Mouse (Mus musculus): ENCODE measurements around the gene Bach2. TPM values are rescaled to one million over a fixed set of nuclear protein-coding genes. Genes with fewer than 3 reads are reported as not detected.

Gene Bach2
- polyA plus RNA-seq, 1 experiment from 2014 or later = 37.3 TPM

- no peaks in the 10 kb centered on the region for H3K9me3 ChIP-seq
- H3K4me3 ChIP-seq = no peak overlapping the region
- no peak overlapping the region for H3K27ac ChIP-seq
- no peaks in the 10 kb centered on the region for H3K27me3 ChIP-seq (replicated peaks)
- no peak overlapping the region for H3K4me2 ChIP-seq (replicated peaks)
- no peak overlapping the region for H3K9ac ChIP-seq
- ATAC-seq (ENCODE audit: low FRiP score, low read depth) = no peak
- WGBS = 93% methylated on average over 7 of the region's 7 CpGs
- peaks cover 1% of the 10 kb centered on the region; the same call in 1 of the 2 replicates for H3K4me1 ChIP-seq
- no peaks in the 10 kb centered on the region for H3K36me3 ChIP-seq
Observed at GRCm38 (mm10) chr4:32258596-32258995, 20.0 kb downstream of the Bach2 start.

DNA sequence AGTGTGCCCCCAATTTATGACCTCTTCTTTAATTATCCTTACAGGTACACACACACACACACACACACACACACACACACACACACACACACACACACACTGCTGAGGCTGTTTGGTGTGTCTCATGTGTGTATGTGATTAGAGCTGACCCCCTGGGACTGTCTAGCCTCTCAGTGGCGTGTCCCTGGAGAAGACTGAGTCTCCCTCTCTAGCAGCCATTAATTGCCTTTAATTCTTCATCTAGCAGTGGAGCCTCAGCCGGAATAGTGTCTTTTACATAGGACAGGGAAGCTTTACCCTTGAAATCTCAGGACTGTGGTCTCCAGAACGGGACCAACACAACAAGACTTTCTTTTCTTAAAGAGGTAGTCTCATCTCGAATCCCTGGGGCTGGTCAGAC lies 22.3 kb downstream of the Bach2 start:
- ATAC-seq (ENCODE audit: low FRiP score, low read depth) = no peak
- peaks cover 19% of the 10 kb centered on the region; the same call in 1 of the 2 replicates for H3K4me1 ChIP-seq
- H3K4me3 ChIP-seq = no peak overlapping the region
- H3K36me3 ChIP-seq = no peaks in the 10 kb centered on the region
- H3K9me3 ChIP-seq = no peaks in the 10 kb centered on the region
- no peaks in the 10 kb centered on the region for H3K27me3 ChIP-seq (replicated peaks)
- H3K9ac ChIP-seq = no peak overlapping the region
- no peak overlapping the region for H3K27ac ChIP-seq
- H3K4me2 ChIP-seq (replicated peaks) = no peak overlapping the region
- whole genome bisulfite sequencing = 70% methylated on average over 4 of the region's 4 CpGs

- H3K36me3 ChIP-seq = no peaks in the 10 kb centered on the region; the same call in 1 of the 2 replicates
- H3K4me3 ChIP-seq = no peak overlapping the region
- no peak for ATAC-seq (ENCODE audit: low FRiP score, low read depth)
- peaks cover 19% of the 10 kb centered on the region; the same call in 1 of the 2 replicates for H3K4me1 ChIP-seq
- H3K9ac ChIP-seq = no peak overlapping the region
- no peak overlapping the region for H3K4me2 ChIP-seq (replicated peaks)
- no peaks in the 10 kb centered on the region for H3K27me3 ChIP-seq (replicated peaks)
- no peaks in the 10 kb centered on the region for H3K9me3 ChIP-seq
- no peak overlapping the region for H3K27ac ChIP-seq
- WGBS = 89% methylated on average over 20 of the region's 20 CpGs
Observed at GRCm38 (mm10) chr4:32262825-32263684, 24.5 kb downstream of the Bach2 start.

DNA sequence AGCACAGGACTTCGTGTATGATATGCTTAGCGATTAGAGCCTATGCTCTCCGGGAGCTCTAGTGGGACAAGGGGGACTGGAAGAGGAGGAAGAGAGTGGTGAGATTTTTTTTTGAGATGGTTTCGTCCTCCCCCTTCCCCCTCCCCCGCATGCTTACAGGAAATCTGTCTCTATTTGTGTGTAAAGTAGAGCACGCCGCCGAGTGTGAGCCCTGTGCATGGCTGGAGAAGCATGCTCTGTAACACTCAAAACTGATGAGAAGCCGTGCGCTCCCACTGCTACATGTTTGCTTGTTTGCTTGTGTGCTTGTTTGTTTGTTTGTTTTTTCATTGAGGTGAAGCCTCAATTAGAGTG lies 25.1 kb downstream of the Bach2 start:
- H3K4me1 ChIP-seq = peaks cover 19% of the 10 kb centered on the region; the same call in 1 of the 2 replicates
- H3K27ac ChIP-seq = no peak overlapping the region
- H3K9me3 ChIP-seq = no peaks in the 10 kb centered on the region
- ATAC-seq (ENCODE audit: low FRiP score, low read depth) = no peak
- no peaks in the 10 kb centered on the region for H3K27me3 ChIP-seq (replicated peaks)
- no peak overlapping the region for H3K9ac ChIP-seq
- H3K4me2 ChIP-seq (replicated peaks) = no peak overlapping the region
- no peaks in the 10 kb centered on the region; the same call in 1 of the 2 replicates for H3K36me3 ChIP-seq
- H3K4me3 ChIP-seq = no peak overlapping the region
- 78% methylated on average over 10 of the region's 10 CpGs for WGBS

DNA sequence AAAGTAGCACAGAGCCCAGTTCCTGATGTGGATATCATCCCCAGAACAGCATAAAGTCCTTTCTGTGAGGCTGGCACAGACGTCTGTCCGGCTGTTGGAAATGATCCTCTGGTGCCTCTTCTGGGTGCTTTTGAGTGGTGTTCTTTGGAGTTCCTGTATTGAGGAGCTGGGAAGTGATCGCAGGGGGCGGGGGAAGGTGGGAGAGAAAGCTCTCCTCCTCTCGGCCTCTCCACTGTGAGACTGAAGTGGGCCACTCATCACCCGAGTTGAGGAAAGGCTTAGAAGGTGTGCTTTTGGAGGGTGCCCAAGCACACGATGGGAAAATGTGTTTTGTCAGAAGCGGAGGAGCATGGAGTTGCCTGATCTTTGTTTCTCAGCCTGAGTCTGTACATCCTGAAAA lies 26.3 kb downstream of the Bach2 start:
- Histone ChIP-seq H3K27me3 (replicated peaks) (no peaks in the 10 kb centered on the region), H3K36me3 (peaks cover under 1% of the 10 kb centered on the region), H3K4me3 (no peak overlapping the region), H3K9ac (no peak overlapping the region), H3K9me3 (no peaks in the 10 kb centered on the region), H3K27ac (no peak overlapping the region), H3K4me2 (replicated peaks) (no peak overlapping the region), H3K4me1 (peaks cover 19% of the 10 kb centered on the region; the same call in 1 of the 2 replicates)
- no peak for ATAC-seq (ENCODE audit: low FRiP score, low read depth)
- 70% methylated on average over 8 of the region's 8 CpGs for WGBS

- Histone ChIP-seq H3K9me3 (no peaks in the 10 kb centered on the region), H3K27me3 (replicated peaks) (no peaks in the 10 kb centered on the region), H3K4me1 (peaks cover 19% of the 10 kb centered on the region; the same call in 1 of the 2 replicates), H3K4me3 (no peak overlapping the region), H3K27ac (no peak overlapping the region), H3K4me2 (replicated peaks) (no peak overlapping the region), H3K36me3 (peaks cover 6% of the 10 kb centered on the region), H3K9ac (no peak overlapping the region)
- WGBS = 79% methylated on average over 6 of the region's 6 CpGs
- ATAC-seq (ENCODE audit: low FRiP score, low read depth) = no peak
Observed at GRCm38 (mm10) chr4:32266731-32267130, 28.1 kb downstream of the Bach2 start.

DNA sequence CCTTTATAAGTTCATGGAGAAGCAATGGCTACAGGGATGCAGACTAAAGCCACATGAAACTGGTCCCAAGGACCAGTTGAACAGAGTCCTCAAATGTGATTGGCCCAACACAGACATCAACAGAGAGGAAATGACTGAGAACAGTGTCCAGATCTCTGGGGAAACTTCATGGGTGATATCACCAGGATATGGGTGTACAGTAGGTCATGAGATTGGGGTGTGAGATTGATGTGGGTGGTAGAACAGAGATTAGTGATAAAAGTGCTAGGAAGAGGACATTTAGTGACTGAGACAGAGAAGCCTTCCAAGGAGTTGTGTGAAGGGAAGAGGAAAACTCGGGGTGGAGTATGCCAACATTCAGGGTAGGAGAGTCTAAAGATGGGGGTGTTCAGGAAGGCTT lies 29.4 kb downstream of the Bach2 start:
- Histone ChIP-seq H3K9ac (no peak overlapping the region), H3K4me1 (peaks cover 19% of the 10 kb centered on the region; the same call in 1 of the 2 replicates), H3K4me3 (no peak overlapping the region), H3K27ac (no peak overlapping the region), H3K27me3 (replicated peaks) (no peaks in the 10 kb centered on the region), H3K4me2 (replicated peaks) (no peak overlapping the region), H3K36me3 (peaks cover 6% of the 10 kb centered on the region), H3K9me3 (no peaks in the 10 kb centered on the region)
- WGBS = 91% methylated on average over 1 of the region's 1 CpGs
- no peak for ATAC-seq (ENCODE audit: low FRiP score, low read depth)

DNA sequence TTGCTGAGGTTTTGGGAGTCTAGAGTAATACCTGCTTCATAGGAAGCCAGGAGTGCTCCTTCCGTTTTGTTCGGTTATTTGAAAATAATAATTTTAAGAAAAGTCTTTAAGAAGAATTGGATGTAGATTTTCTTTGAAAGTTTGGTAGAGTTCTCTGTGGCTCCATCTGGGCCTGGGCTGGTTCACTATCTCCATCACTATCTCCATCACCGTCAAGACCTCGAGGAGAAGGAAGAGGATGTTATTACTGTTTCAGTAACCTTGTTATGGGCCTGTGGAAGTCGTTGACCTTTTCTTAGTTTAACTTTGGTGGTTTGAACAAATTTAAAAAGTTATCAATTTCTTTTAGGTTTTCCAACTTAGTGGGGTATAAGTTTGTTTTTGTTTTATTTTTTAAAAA lies 33.8 kb downstream of the Bach2 start:
- WGBS = 86% methylated on average over 5 of the region's 5 CpGs
- Histone ChIP-seq H3K27ac (no peak overlapping the region), H3K4me1 (no peaks in the 10 kb centered on the region), H3K36me3 (peaks cover 6% of the 10 kb centered on the region; the same call in 1 of the 2 replicates), H3K27me3 (replicated peaks) (no peaks in the 10 kb centered on the region), H3K9ac (no peak overlapping the region), H3K9me3 (no peaks in the 10 kb centered on the region), H3K4me3 (no peak overlapping the region), H3K4me2 (replicated peaks) (no peak overlapping the region)
- no peak for ATAC-seq (ENCODE audit: low FRiP score, low read depth)

DNA sequence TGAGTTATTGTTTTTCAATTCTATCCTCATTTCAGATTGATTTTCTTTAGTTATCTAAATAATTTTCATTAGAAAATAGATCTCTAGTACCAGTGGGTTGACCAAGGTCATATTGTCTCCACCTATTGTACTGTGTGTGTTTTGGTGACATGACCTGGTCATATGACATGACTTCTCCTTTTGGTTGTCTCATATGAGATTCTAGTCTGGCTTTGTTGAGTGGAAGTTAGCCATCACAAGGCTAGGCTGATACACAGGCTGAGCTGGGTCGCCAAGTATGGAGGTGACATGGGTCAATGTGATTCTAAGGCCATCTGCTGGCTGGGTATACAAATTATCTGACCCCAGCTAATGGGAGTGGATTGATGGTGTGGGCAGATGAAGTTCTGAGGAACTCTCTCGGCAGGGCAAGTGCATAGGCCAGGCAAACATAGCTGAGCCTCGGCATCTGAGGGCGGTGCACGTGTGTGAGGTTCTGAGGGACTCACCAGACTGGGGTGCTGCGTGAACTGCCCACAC lies 36.2 kb downstream of the Bach2 start:
- WGBS = 85% methylated on average over 6 of the region's 6 CpGs
- Histone ChIP-seq H3K27me3 (replicated peaks) (no peaks in the 10 kb centered on the region), H3K36me3 (peaks cover 6% of the 10 kb centered on the region; the same call in 1 of the 2 replicates), H3K4me1 (no peaks in the 10 kb centered on the region; the same call in 1 of the 2 replicates), H3K27ac (no peak overlapping the region), H3K9ac (no peak overlapping the region), H3K9me3 (no peaks in the 10 kb centered on the region), H3K4me2 (replicated peaks) (no peak overlapping the region), H3K4me3 (no peak overlapping the region)
- ATAC-seq (ENCODE audit: low FRiP score, low read depth) = no peak

GRCm38 (mm10) chr4:32279842-32280241 lies 41.2 kb downstream of the Bach2 start:
- no peaks in the 10 kb centered on the region for H3K9me3 ChIP-seq
- WGBS = 82% methylated on average over 1 of the region's 1 CpGs
- no peak overlapping the region for H3K4me2 ChIP-seq (replicated peaks)
- no peaks in the 10 kb centered on the region for H3K27me3 ChIP-seq (replicated peaks)
- no peaks in the 10 kb centered on the region; the same call in 1 of the 2 replicates for H3K4me1 ChIP-seq
- H3K36me3 ChIP-seq = no peaks in the 10 kb centered on the region
- no peak for ATAC-seq (ENCODE audit: low FRiP score, low read depth)
- no peak overlapping the region for H3K27ac ChIP-seq
- H3K4me3 ChIP-seq = no peak overlapping the region
- no peak overlapping the region for H3K9ac ChIP-seq

DNA sequence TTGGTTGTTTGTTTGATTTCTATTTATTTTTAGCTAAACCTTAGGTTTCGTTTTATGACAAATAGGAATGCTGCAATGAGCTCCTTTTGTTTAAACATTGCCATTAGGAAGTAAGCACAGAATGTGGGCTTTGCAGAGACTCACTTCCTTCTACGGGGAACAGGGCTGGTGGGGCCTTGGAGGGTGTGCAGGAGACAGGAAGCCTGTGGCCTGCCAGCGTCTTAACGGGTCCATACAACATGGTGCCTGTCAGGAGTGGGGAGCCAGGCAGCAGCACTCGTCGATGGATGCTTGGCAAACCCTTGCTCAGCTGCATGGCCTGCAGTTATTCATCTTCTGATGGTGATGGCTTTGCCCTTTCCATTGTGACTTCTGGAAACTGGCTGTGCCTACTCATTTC lies 41.8 kb downstream of the Bach2 start:
- H3K4me1 ChIP-seq = no peaks in the 10 kb centered on the region; the same call in 1 of the 2 replicates
- WGBS = 69% methylated on average over 6 of the region's 6 CpGs
- no peak for ATAC-seq (ENCODE audit: low FRiP score, low read depth)
- no peak overlapping the region for H3K4me3 ChIP-seq
- H3K27me3 ChIP-seq (replicated peaks) = no peaks in the 10 kb centered on the region
- H3K27ac ChIP-seq = no peak overlapping the region
- H3K9ac ChIP-seq = no peak overlapping the region
- no peak overlapping the region for H3K4me2 ChIP-seq (replicated peaks)
- H3K36me3 ChIP-seq = no peaks in the 10 kb centered on the region
- H3K9me3 ChIP-seq = no peaks in the 10 kb centered on the region

DNA sequence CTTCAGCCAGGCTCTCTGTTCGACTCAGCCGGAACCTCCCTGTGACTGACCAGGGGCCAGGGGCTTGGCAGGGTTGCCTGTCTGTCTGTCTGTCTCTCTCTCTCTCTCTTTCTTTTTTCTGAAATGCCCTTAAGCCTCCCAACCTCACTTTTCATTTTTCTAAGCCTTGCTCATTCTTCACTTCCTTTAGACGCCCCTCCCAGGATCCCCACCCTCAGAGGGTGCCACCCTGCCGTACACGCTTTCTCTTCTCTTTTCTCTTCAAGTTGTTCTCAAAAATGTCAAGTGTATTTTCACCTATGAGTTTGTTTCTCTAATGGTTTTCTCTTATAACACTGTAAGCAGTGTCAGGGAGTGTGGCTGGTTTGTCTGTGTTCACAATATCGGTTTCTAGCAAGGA lies 42.7 kb downstream of the Bach2 start:
- no peaks in the 10 kb centered on the region for H3K27me3 ChIP-seq (replicated peaks)
- no peaks in the 10 kb centered on the region for H3K9me3 ChIP-seq
- WGBS = 85% methylated on average over 6 of the region's 6 CpGs
- no peak overlapping the region for H3K27ac ChIP-seq
- H3K4me1 ChIP-seq = no peaks in the 10 kb centered on the region; the same call in 1 of the 2 replicates
- H3K36me3 ChIP-seq = no peaks in the 10 kb centered on the region
- no peak overlapping the region for H3K4me3 ChIP-seq
- ATAC-seq (ENCODE audit: low FRiP score, low read depth) = no peak
- H3K4me2 ChIP-seq (replicated peaks) = no peak overlapping the region
- H3K9ac ChIP-seq = no peak overlapping the region
